Mouse (Mus musculus) forebrain, embryonic 14.5 days (tissue): Measurements from ENCODE around the gene Tspan4. TPM values are rescaled to one million over a fixed set of nuclear protein-coding genes. Genes with fewer than 3 reads are reported as not detected.

ENCODE experiments used
- ATAC-seq: fragments of 200-750 bp; cut with Nextera tagmentation; 2 replicates; pipeline ENCODE4 v1.8.0; 2017; ENCODE audit warnings: mild to moderate bottlenecking, moderate library complexity
- DNase-seq: peaks from one replicate; pipeline ENCODE4 v3.0.0-alpha.2; 2015; ENCODE audit warnings: low spot score
- H3K27ac ChIP-seq: fragments of 300-500 bp; sonication (generic); 2 replicates; pipeline ENCODE4 v1.5.1; 2014; ENCODE audit warnings: low read depth, mild to moderate bottlenecking, control low read depth, low read length, moderate library complexity
- H3K27me3 ChIP-seq: fragments of 300-500 bp; sonication (generic); replicated peaks from 2 replicates; pipeline ENCODE4 v1.6.1; 2014; ENCODE audit warnings: low read length, control low read depth, mixed read lengths; ENCODE audit not compliant: control insufficient read depth, insufficient read depth
- H3K36me3 ChIP-seq: fragments of 300-500 bp; sonication (generic); 2 replicates; pipeline ENCODE4 v1.6.1; 2014; ENCODE audit warnings: low read length, control low read depth; ENCODE audit not compliant: control insufficient read depth, insufficient read depth
- H3K4me1 ChIP-seq: fragments of 300-500 bp; sonication (generic); 2 replicates; pipeline ENCODE4 v1.6.1; 2014; ENCODE audit warnings: antibody characterized with exemption, low read length, control low read depth; ENCODE audit not compliant: control insufficient read depth, insufficient read depth
- H3K4me2 ChIP-seq: fragments of 300-500 bp; sonication (generic); 2 replicates; pipeline ENCODE4 v1.6.1; 2014; ENCODE audit warnings: mild to moderate bottlenecking, control low read depth, low read length
- H3K4me3 ChIP-seq: fragments of 300-500 bp; sonication (generic); 2 replicates; pipeline ENCODE4 v1.5.1; 2014; ENCODE audit warnings: low read depth, low read length, control low read depth
- H3K9ac ChIP-seq: fragments of 300-500 bp; sonication (generic); 2 replicates; pipeline ENCODE4 v1.6.1; 2014; ENCODE audit warnings: mild to moderate bottlenecking, low read length, control low read depth, moderate library complexity
- H3K9me3 ChIP-seq: fragments of 300-500 bp; sonication (generic); replicated peaks from 2 replicates; pipeline ENCODE4 v1.6.1; 2016; ENCODE audit warnings: low read length, control low read depth, mixed read lengths; ENCODE audit not compliant: control insufficient read depth
- WGBS: fragments of 180-500 bp; shearing (Covaris S2); extraction: QIAGEN DNeasy Blood & Tissue Kit; methylation state at CpG from one replicate; pipeline ENCODE4 v1.1.7; 2014; 5-methylcytosine and 5-hydroxymethylcytosine counted together
- polyA plus RNA-seq: library from polyadenylated mRNA; unstranded; fragments of >200 nt; fragmentation: Nextera tagmentation; extraction: Ambion mirVana; gene quantifications from 2 replicates; pipeline ENCODE4 v1.2.1, GENCODE M21; 2014

Tspan4 gene
- polyA plus RNA-seq, 1 experiment from 2014 or later: 30.9 TPM

DNA sequence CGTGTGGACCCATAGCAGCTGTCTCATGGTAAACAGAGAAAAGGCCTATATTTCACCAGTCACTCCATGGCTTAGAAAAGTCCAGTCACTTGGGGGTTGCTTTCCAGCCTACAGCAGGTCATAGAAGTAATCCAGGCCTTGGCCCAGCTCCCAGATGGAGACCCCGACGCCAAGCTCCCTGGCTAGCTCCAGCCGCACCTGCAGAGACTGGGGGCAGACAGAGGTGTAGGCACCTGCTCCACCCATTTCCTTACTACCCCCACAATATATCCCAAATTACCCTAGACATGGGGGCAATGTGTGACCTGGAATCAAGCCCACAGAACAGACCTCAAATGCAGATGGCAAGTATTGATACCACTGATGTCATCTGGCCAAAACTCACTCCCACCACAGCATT lies 20.9 kb downstream of the Tspan4 start:
- Histone ChIP-seq H3K9ac (no peak overlapping the region), H3K4me2 (no peak overlapping the region), H3K27me3 (no peaks in the 10 kb centered on the region), H3K4me3 (no peak overlapping the region), H3K27ac (no peak overlapping the region), H3K9me3 (no peaks in the 10 kb centered on the region), H3K36me3 (0 out of 2 replicates have a peak, but pooled peaks cover 27% of the 10 kb centered on the region), H3K4me1 (no peaks in the 10 kb centered on the region)
- 94% methylated on average over 4 of the region's 4 CpGs for WGBS
- DNase-seq: no peak
- no peak for ATAC-seq

DNA sequence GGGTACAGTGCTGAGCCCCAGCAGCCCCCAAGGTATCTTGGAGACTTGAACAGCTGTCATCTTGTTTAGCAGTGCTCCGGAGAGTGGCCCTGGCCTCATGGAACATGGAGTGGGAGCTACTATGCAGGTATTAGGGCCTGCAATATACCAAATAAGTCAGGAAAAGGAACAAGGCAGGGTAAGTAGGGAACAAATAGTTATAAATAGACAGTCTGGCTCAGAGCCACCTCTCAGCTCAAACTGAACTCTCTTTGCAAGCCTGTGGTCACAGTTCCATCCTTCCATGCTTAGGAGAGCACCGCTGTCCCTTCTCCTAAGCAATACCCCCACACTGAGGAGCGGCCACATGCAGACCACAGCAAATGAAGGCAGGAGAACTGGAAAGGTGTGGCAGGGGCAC lies 22.6 kb downstream of the Tspan4 start:
- H3K27me3 ChIP-seq: no peaks in the 10 kb centered on the region
- no peak overlapping the region for H3K4me3 ChIP-seq
- no peak overlapping the region for H3K27ac ChIP-seq
- no peaks in the 10 kb centered on the region for H3K9me3 ChIP-seq
- H3K36me3 ChIP-seq: peaks cover 20% of the 10 kb centered on the region; the same call in 1 of the 2 replicates
- WGBS: 92% methylated on average over 3 of the region's 3 CpGs
- H3K4me1 ChIP-seq: no peaks in the 10 kb centered on the region
- H3K4me2 ChIP-seq: no peak overlapping the region
- H3K9ac ChIP-seq: no peak overlapping the region
- DNase-seq: no peak
- no peak for ATAC-seq

DNA sequence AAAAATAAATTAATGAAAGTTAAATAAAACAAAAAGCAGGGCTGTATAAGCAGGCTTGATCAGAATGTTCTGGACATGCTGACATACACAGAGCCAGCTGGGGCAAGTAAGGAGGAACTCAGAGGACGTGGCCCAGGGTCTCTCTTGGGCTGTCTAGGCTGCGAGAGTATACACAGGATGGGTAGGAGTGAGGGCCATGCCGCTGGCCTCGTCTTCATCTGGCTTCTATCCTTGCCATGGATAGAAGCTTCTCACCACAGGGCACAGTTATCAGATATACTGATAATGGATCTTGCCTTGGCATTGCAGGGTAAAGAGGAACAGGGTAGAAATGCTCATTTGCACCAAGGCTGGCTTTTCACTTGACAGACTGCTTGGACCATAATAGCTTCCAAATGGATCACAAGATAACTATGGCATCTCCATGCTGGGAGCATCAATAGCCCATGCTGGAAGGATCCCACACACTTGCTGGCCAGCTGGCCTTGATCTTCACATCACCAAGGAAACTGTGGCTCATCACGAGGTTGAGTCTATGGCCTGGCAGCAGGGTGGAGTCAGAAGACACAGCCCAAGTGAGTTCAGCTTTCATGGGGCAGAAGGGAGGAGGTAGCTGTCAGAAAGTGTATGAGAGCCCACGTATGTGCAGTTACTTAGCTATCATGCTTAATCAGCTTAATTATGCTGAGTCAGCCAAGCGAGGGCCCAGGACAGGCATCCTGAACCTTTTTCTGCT lies 26.9 kb downstream of the Tspan4 start:
- ATAC-seq (no peak), DNase-seq (no peak)
- 92% methylated on average over 7 of the region's 7 CpGs for WGBS
- Histone ChIP-seq H3K4me1 (no peaks in the 10 kb centered on the region), H3K9ac (no peak overlapping the region), H3K27me3 (no peaks in the 10 kb centered on the region), H3K36me3 (peaks cover 10% of the 10 kb centered on the region; the same call in 1 of the 2 replicates), H3K27ac (no peak overlapping the region), H3K9me3 (no peaks in the 10 kb centered on the region), H3K4me3 (no peak overlapping the region), H3K4me2 (no peak overlapping the region)

DNA sequence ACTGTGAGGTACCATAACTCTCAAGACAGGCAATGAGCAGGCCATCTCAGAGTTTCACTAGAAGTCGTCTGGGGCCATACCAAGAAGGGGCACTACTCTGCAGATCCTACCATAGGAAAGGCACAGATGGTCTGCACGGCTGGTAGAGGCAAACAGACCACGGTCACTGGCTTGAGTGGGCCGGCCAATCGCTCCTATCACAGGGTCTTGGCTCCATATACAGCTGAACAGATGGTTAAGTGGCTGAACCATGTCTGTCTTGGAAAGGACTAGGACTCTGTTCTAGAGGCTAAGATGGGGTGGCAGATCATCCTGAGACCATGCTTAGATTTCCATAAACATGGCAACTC lies 27.5 kb downstream of the Tspan4 start:
- no peaks in the 10 kb centered on the region for H3K4me1 ChIP-seq
- no peak overlapping the region for H3K9ac ChIP-seq
- ATAC-seq: no peak
- H3K9me3 ChIP-seq: no peaks in the 10 kb centered on the region
- no peak for DNase-seq
- no peak overlapping the region for H3K4me2 ChIP-seq
- H3K36me3 ChIP-seq: peaks cover 10% of the 10 kb centered on the region; the same call in 1 of the 2 replicates
- no peaks in the 10 kb centered on the region for H3K27me3 ChIP-seq
- no peak overlapping the region for H3K4me3 ChIP-seq
- WGBS: 95% methylated on average over 5 of the region's 5 CpGs
- H3K27ac ChIP-seq: no peak overlapping the region

DNA sequence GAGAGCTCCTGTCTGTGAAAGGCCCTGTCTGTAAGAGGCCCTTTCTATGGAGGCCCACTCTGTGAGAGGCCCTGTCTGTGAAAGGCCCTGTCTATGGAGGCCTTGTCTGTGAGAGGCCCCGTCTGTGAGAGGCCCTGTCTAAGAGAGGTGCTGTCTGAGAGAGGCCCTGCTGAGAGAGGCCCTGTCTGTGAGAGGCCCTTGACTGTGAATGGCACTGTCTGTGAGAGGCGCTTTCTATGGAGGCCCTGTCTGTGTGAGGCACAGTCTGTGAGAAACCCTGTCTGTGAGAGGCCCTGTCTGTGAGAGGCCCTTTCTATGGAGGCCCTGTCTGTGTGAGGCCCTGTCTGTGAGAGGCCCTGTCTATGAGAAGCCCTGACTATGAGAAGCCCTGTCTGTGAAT lies 31.2 kb downstream of the Tspan4 start:
- no peak overlapping the region for H3K4me3 ChIP-seq
- H3K4me2 ChIP-seq: no peak overlapping the region
- WGBS: 57% methylated on average over 2 of the region's 2 CpGs
- H3K4me1 ChIP-seq: no peaks in the 10 kb centered on the region
- no peaks in the 10 kb centered on the region for H3K27me3 ChIP-seq
- H3K9ac ChIP-seq: no peak overlapping the region
- H3K36me3 ChIP-seq: peaks cover 6% of the 10 kb centered on the region; the same call in 1 of the 2 replicates
- ATAC-seq: no peak
- no peak for DNase-seq
- H3K9me3 ChIP-seq: no peaks in the 10 kb centered on the region
- no peak overlapping the region for H3K27ac ChIP-seq

DNA sequence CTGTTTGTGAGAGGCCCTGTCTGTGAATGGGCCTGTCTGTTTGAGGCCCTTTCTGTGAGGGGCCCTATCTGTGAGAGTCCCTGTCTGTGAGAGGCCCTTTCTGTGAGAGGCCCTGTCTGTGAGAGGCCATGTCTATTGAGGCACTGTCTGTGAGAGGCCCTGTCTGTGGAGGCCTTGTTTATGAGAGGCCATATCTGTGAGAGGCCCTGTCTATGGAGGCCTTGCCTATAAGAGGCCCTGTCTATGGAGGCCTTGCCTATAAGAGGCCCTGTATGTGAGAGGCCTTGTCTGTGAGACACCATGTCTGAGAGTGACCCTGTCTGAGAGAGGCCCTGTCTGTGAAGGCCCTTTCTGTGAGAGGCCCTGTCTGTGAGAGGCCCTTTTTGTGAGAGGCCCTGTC lies 33.1 kb downstream of the Tspan4 start:
- DNase-seq: no peak

DNA sequence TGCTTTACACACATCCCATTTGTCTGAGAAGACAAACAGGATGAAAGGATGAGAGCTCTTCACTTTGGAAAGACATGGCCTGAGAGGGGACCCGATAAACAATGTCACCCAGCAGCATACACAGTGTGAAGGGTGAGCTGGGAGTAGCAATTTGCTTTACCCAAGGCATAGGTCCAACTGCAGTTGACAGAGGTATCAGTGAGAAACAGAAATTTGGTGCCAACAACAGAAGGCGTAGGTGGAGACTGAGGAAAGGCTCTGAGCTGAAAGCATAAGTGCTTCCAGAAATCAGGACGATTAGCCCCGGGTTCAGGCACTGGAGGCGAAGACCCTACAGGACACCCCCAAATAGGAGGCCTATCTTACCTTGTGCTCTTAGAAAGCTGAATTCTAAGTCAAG lies 35.2 kb downstream of the Tspan4 start:
- Histone ChIP-seq H3K4me2 (no peak overlapping the region), H3K4me3 (no peak overlapping the region), H3K27ac (no peak overlapping the region), H3K9me3 (no peaks in the 10 kb centered on the region), H3K4me1 (no peaks in the 10 kb centered on the region), H3K36me3 (peaks cover 13% of the 10 kb centered on the region), H3K27me3 (no peaks in the 10 kb centered on the region), H3K9ac (no peak overlapping the region)
- ATAC-seq (no peak), DNase-seq (no peak)
- WGBS: 91% methylated on average over 5 of the region's 5 CpGs

More for the DNA sequence above, 33.1 kb downstream of the Tspan4 start:
- Histone ChIP-seq H3K9me3 (no peaks in the 10 kb centered on the region), H3K4me3 (no peak overlapping the region), H3K36me3 (0 out of 2 replicates have a peak, but pooled peaks cover 8% of the 10 kb centered on the region), H3K4me2 (no peak overlapping the region), H3K9ac (no peak overlapping the region), H3K27ac (no peak overlapping the region), H3K27me3 (no peaks in the 10 kb centered on the region), H3K4me1 (no peaks in the 10 kb centered on the region)
- ATAC-seq: no peak

DNA sequence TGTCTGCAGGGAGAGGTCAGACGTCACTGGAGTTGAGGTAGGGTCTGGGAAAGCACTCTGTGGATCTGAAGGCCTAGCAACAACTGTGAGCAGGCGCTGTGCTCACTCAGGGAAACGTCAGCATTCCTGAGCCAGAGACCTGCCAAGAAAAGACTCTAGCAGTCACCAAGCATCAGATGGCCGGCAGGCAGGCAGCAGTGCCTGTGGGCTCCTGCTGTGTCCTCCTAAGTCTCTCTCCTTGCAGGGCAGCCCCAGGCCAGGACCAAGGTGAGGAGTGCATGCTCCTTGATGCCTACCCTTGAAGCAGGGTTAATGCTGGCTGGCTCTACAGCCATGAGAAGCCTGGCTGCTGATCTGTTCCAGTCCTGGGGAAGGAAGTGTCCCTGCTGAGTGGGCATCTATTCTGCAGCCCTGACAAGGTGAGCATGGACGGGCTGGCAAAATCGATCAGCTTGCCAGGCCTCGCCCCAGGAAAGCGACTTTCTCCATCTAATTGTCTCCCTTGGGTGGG lies 35.7 kb downstream of the Tspan4 start:
- no peak overlapping the region for H3K9ac ChIP-seq
- no peaks in the 10 kb centered on the region for H3K4me1 ChIP-seq
- no peaks in the 10 kb centered on the region for H3K27me3 ChIP-seq
- DNase-seq (no peak), ATAC-seq (no peak)
- H3K27ac ChIP-seq: no peak overlapping the region
- peaks cover 13% of the 10 kb centered on the region for H3K36me3 ChIP-seq
- WGBS: 71% methylated on average over 8 of the region's 8 CpGs
- no peak overlapping the region for H3K4me2 ChIP-seq
- no peaks in the 10 kb centered on the region for H3K9me3 ChIP-seq
- no peak overlapping the region for H3K4me3 ChIP-seq

DNA sequence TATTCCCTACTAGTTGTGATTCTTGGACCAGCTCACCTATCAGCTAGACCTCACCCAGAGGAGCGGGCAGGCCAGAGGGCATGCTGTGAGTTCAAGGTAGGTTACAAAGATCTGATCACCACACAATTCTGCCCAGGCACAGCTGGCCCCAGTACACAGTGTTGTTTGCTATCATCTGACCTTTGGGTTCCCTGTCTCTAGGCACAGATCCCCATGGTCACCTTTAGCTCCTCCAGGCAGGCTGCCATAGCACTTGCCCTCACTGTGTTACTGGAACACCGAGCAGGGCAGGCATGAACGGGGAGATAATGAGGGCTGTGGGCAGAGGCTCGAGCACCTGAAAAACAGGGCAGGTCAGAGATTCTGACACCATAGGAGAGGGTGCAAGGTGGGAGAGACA lies 42.6 kb downstream of the Tspan4 start:
- 88% methylated on average over 4 of the region's 4 CpGs for whole genome bisulfite sequencing
- no peak overlapping the region for H3K27ac ChIP-seq
- no peaks in the 10 kb centered on the region for H3K9me3 ChIP-seq
- H3K9ac ChIP-seq: no peak overlapping the region
- H3K36me3 ChIP-seq: peaks cover 12% of the 10 kb centered on the region
- no peak overlapping the region for H3K4me3 ChIP-seq
- no peaks in the 10 kb centered on the region for H3K27me3 ChIP-seq
- H3K4me1 ChIP-seq: no peaks in the 10 kb centered on the region
- no peak for DNase-seq
- no peak overlapping the region for H3K4me2 ChIP-seq
- no peak for ATAC-seq
